Mouse (Mus musculus): ENCODE measurements around the gene Syce1l. TPM values are rescaled to one million over a fixed set of nuclear protein-coding genes. Genes with fewer than 3 reads are reported as not detected.

Syce1l gene
- polyA plus RNA-seq, 1 experiment from 2014 or later, result not detected

DNA sequence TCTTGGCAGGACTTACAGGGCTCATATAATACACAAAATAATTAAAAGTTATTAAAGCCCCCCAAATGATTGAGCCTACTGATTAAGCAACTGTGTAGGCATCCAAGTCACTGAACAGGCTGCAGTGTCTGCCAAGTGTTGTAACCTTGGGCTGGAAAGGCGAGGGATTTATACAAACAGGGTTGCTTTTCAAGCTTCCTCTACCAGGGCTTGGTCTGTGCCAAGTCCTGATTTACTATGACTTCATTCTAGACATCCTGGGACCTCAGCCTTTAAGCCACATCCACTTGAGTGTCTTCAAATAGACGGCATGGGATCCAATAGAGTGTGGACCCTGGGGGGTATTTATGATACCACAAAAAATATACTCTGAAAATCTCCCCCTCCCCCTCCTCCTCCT, 32.3 kb downstream of the Syce1l start:
- no peaks in the 10 kb centered on the region for H3K27me3 ChIP-seq (replicated peaks)
- no peak overlapping the region for H3K27ac ChIP-seq
- H3K9me3 ChIP-seq, result no peaks in the 10 kb centered on the region
- H3K9ac ChIP-seq, result no peak overlapping the region
- H3K4me1 ChIP-seq, result no peaks in the 10 kb centered on the region
- no peak for ATAC-seq (ENCODE audit: insufficient read depth, low FRiP score, low read depth)
- no peak overlapping the region for H3K4me2 ChIP-seq
- no peak overlapping the region for H3K4me3 ChIP-seq (replicated peaks)
- no peaks in the 10 kb centered on the region for H3K36me3 ChIP-seq
- 49% methylated on average over 2 of the region's 2 CpGs for WGBS

DNA sequence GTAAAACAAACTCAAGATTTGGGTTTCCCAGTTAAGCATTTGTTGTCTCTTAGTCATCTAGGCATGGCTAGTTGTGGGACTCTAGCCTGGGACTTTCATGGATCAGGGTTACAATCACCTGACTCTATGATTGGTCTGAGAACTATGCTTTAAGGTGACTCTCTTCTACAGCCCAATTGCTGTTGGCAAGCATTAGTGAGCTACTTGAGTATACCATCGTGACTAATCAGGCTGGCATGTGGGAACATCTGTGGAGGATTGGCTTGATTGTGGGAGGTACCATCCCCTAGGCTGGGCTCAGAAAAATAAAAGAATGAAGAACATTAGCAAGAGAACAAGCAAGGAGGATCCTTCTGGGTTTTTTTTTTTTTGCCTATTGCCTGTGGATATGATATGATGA, 33.8 kb downstream of the Syce1l start:
- Histone ChIP-seq H3K4me2 (no peak overlapping the region), H3K27me3 (replicated peaks) (no peaks in the 10 kb centered on the region), H3K4me3 (replicated peaks) (no peak overlapping the region), H3K27ac (no peak overlapping the region), H3K9me3 (no peaks in the 10 kb centered on the region), H3K4me1 (no peaks in the 10 kb centered on the region), H3K9ac (no peak overlapping the region), H3K36me3 (no peaks in the 10 kb centered on the region)
- 88% methylated on average over 1 of the region's 1 CpGs for WGBS
- ATAC-seq (ENCODE audit: insufficient read depth, low FRiP score, low read depth), result no peak

GRCm38 (mm10) chr8:113679361-113679760, 36.3 kb downstream of the Syce1l start:
- Histone ChIP-seq H3K27ac (no peak overlapping the region), H3K4me3 (replicated peaks) (no peak overlapping the region), H3K9ac (no peak overlapping the region), H3K36me3 (no peaks in the 10 kb centered on the region), H3K27me3 (replicated peaks) (no peaks in the 10 kb centered on the region), H3K4me2 (no peak overlapping the region), H3K9me3 (no peaks in the 10 kb centered on the region), H3K4me1 (no peaks in the 10 kb centered on the region)
- no peak for ATAC-seq (ENCODE audit: insufficient read depth, low FRiP score, low read depth)
- 67% methylated on average over 3 of the region's 3 CpGs for WGBS

DNA sequence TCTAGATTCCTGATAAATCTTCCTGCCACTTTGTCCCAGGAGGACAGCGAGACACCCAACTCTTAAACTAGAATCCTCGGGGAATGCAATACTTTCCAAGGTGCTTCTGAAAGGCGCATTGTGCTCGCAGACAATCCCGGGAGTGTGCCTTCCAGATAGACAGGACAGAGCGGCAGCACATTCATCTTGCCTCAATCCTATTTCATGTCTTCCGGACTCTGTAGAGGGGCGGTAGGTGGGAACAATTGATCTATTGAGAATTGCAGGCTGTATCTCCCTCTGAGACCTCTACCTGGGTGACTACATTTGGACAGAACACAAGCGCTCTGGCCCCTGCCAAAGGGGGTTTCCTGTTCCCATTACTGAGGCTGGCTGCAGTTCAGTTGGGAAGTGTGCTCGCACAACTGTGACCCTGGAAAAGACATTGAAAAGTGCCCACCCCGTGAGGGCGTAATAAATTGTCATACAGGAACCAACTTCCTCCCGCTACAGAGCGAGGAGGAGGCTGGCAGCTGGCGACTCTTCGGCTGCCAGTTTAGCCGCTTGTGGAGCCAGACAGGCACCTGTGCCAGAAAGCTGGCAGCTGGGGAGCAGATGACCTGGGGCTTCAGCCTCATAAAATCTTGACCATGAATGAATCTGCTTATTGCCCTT, 45.0 kb downstream of the Syce1l start:
- H3K27me3 ChIP-seq (replicated peaks), result no peaks in the 10 kb centered on the region
- no peaks in the 10 kb centered on the region for H3K9me3 ChIP-seq
- H3K4me3 ChIP-seq (replicated peaks), result no peak overlapping the region
- 69% methylated on average over 17 of the region's 17 CpGs for WGBS
- no peaks in the 10 kb centered on the region for H3K36me3 ChIP-seq
- no peak overlapping the region for H3K4me2 ChIP-seq
- H3K4me1 ChIP-seq, result no peaks in the 10 kb centered on the region
- H3K9ac ChIP-seq, result no peak overlapping the region
- no peak overlapping the region for H3K27ac ChIP-seq
- ATAC-seq (ENCODE audit: insufficient read depth, low FRiP score, low read depth), result no peak

- no peaks in the 10 kb centered on the region for H3K27me3 ChIP-seq (replicated peaks)
- no peak overlapping the region for H3K27ac ChIP-seq
- H3K9me3 ChIP-seq, result no peaks in the 10 kb centered on the region
- H3K9ac ChIP-seq, result no peak overlapping the region
- WGBS, result 77% methylated on average over 8 of the region's 8 CpGs
- ATAC-seq (ENCODE audit: insufficient read depth, low FRiP score, low read depth), result no peak
- no peak overlapping the region for H3K4me2 ChIP-seq
- no peak overlapping the region for H3K4me3 ChIP-seq (replicated peaks)
- no peaks in the 10 kb centered on the region for H3K4me1 ChIP-seq
- no peaks in the 10 kb centered on the region for H3K36me3 ChIP-seq
These were observed 45.5 kb downstream of the Syce1l start for GRCm38 (mm10) chr8:113688543-113688915.

DNA sequence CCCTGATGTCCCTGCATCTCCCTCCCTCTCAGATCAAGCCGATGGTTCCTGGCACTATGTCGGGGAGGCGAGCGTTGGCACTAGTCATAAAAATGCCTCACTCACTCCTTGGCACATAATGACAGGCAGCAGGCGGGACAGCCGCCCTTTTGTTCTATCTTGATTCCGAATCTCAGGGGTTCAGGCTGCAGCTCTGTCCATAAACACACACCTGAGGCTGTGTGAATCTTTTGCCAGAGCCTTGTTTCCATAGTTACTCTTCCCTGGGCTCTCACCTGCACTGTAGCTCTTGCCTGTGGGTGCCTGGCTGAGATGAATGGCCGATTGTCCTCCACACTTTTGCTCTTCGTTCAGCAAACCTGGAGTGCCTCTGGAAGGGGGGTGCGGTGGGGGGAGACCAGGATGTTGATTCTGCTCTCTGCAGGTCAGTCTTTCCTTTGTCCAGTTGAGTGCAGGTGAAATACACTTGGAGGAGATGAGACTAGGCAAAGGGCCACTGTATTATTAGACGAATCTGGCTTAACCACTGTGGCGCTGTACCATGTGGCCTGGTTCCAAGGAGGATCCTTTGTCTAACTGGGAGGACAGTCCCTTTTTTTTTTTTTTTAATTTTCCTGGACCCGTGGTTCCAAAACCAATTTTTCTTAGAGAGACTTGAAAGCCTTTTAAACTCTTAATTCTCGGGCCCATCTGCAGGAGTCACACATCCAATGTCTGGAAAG, 48.8 kb downstream of the Syce1l start:
- H3K4me1 ChIP-seq, result no peaks in the 10 kb centered on the region
- H3K36me3 ChIP-seq, result no peaks in the 10 kb centered on the region
- no peak overlapping the region for H3K4me2 ChIP-seq
- H3K27me3 ChIP-seq (replicated peaks), result no peaks in the 10 kb centered on the region
- H3K9me3 ChIP-seq, result no peaks in the 10 kb centered on the region
- H3K27ac ChIP-seq, result no peak overlapping the region
- H3K9ac ChIP-seq, result no peak overlapping the region
- ATAC-seq (ENCODE audit: insufficient read depth, low FRiP score, low read depth), result no peak
- WGBS, result 65% methylated on average over 14 of the region's 14 CpGs
- no peak overlapping the region for H3K4me3 ChIP-seq (replicated peaks)

GRCm38 (mm10) chr8:113704968-113705367, 62.0 kb downstream of the Syce1l start:
- H3K4me1 ChIP-seq, result no peaks in the 10 kb centered on the region

More at GRCm38 (mm10) chr8:113704968-113705367, 62.0 kb downstream of the Syce1l start:
- WGBS, result 82% methylated on average over 7 of the region's 7 CpGs
- no peak for ATAC-seq (ENCODE audit: insufficient read depth, low FRiP score, low read depth)
- Histone ChIP-seq H3K9ac (no peak overlapping the region), H3K4me2 (no peak overlapping the region), H3K27ac (no peak overlapping the region), H3K27me3 (replicated peaks) (no peaks in the 10 kb centered on the region), H3K4me3 (replicated peaks) (no peak overlapping the region), H3K9me3 (no peaks in the 10 kb centered on the region), H3K36me3 (no peaks in the 10 kb centered on the region)

Other genes starting within 250 kb of the Syce1l start
- gene Mon1b, start 7.6 kb upstream of the Syce1l start, polyA plus RNA-seq (2015; fragmentation: Nextera tagmentation; extraction: Ambion mirVana), result 6.3 and 7.9 TPM in 2 replicates
- 0.59 and 0.72 TPM in 2 replicates for gene Adamts18, start 205.5 kb downstream of the Syce1l start, polyA plus RNA-seq (2015; fragmentation: Nextera tagmentation; extraction: Ambion mirVana)